Mouse (Mus musculus) thymus, postnatal 4 days (tissue): ENCODE results near the gene B3gat3.

Source experiments
- DNase-seq: peaks from one replicate; pipeline ENCODE4 v3.0.0; 2021

B3gat3 gene

GRCm38 (mm10) chr19:8898576-8898975 is 21.6 kb upstream of the B3gat3 start:
- DNase-seq: peak; percentile 35

- DNase-seq: no peak
These were observed 21.1 kb upstream of the B3gat3 start for GRCm38 (mm10) chr19:8899079-8899478.

DNA sequence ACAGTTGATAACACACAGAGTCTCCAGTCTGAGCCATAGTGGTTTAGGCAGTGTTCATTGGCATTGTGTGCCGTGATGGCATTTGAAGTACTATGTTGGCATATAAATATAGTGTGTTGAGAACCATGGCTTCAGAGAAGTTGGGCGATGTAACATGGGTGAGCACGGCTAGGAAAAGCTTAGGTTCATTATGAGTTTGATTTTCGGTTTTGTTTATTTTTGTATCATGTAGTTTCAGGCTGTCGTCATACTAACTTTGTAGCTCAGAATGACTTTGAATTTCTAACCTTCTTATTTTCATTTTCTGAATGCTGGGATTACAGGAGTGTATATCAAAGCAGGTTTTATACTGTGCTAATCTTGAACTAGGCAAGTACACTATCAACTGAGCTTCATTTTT is 16.8 kb upstream of the B3gat3 start:
- DNase-seq: no peak

DNA sequence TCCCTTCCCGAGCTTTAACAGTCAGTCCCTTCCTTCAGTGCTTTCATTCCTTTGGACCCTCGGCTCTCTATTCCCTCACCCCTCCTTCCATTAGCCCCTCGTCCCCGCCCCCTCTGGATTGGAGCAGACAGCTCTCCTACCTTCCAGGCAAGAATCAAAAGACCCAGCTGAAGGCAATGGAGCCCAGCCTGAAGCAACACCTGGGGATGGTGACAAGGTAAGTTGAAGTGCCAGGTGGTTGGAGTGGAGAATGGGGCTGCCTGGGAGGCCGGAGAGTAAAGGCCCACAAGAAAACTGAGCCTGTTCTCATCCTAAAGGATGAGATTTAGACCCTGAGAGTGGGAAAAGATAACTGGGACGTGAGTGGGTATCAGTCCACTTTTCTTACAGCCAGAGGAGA is 11.6 kb upstream of the B3gat3 start:
- DNase-seq: no peak

DNA sequence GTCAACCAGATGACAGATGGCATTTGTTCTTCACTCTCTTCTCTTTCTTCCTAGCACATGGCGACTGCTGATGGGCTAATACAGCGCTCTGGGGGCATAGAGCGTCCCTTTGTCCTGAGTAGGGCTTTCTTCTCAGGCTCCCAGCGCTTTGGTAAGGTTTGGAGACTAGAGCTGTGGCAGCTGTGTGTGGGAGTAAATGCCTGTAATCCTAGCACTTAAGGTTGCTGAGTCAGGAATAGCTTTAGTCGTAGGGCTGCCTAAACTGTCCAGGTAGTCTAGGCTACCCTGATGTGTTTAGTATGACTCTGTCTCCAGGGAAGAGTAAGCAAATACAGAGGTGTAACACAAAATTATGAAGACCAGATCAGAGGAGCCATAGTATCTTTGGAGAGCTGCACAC is 8.4 kb upstream of the B3gat3 start:
- no peak for DNase-seq

DNA sequence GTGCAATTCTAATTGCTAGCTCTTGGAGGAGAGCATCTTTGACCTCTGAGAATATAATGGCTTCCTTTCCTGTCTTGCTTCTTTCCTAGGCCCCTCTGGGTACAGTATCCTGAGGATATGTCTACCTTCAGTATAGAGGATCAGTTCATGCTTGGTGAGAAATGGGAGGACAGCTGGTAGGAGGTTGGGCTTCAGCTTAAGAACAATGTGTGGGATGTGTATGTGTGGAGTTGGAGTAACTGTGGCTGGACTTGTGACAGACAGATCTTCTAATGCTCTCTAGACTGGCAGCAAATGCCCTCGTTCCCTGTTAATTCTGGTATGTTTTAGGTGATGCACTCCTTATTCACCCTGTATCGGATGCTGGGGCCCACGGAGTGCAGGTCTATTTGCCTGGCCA is 6.0 kb upstream of the B3gat3 start:
- no peak for DNase-seq

- DNase-seq: no peak
These were observed 1.2 kb upstream of the B3gat3 start for GRCm38 (mm10) chr19:8919000-8919399.

GRCm38 (mm10) chr19:8919684-8920072 is 496 bp upstream of the B3gat3 start:
- DNase-seq: no peak

DNA sequence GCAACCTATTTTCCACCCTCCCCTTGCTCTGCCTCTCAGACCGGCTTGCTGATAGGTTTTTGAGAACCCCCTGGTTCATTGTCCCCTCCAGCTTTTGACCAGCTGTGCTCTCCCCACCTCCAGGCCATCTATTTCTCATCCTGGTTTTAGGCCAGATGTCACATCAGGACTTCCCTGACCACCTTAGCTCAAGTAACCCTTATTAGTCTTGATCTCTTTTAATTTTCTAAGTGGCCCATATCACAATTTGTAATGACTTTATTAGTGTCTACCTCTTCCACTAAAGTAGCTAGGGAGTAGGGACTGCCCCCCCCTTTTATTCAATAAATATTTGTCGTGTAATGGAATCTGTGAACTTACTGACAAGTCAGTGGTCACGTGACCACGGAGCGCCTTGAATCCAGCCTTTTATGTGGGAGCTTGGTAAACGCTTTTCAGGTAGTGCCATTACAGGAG is 690 bp downstream of the B3gat3 start:
- peak; percentile 37 for DNase-seq

GRCm38 (mm10) chr19:8921741-8922140 is 1.6 kb downstream of the B3gat3 start:
- DNase-seq: no peak

DNA sequence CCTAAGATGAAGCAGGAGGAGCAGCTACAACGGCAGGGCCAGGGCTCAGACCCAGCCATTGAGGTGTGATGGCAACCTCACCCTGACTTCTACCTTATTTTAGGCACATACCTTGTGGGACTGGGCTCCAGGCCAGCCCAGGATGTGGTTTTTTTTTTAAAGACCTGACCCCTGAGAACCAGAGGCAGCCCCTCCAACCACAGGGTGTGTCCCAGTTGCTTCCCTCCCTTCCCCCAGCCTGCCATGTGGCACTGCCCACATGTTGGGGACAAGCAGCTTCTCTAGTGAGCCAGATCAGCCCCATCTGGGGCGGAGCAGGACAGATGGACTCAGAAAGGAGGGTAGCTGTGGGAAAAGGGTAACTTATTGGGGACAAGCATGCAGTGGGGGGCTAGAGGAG is 6.6 kb downstream of the B3gat3 start:
- no peak for DNase-seq

GRCm38 (mm10) chr19:8927891-8928525 is 7.8 kb downstream of the B3gat3 start:
- no peak for DNase-seq

GRCm38 (mm10) chr19:8928689-8929223 is 8.6 kb downstream of the B3gat3 start:
- DNase-seq: no peak

- peak; percentile 96 for DNase-seq
These were observed 9.3 kb downstream of the B3gat3 start, which contains the start of the genes Rom1 and Eml3 for GRCm38 (mm10) chr19:8929224-8930088. Gene Rom1 (minus strand): TSS chr19:8929356. Gene Eml3 (plus strand): TSS chr19:8929552.

- no peak for DNase-seq
These were observed 9.9 kb downstream of the B3gat3 start for GRCm38 (mm10) chr19:8930117-8930516.

GRCm38 (mm10) chr19:8930771-8931170 is 10.6 kb downstream of the B3gat3 start:
- no peak for DNase-seq

- no peak for DNase-seq
These were observed 16.6 kb downstream of the B3gat3 start for GRCm38 (mm10) chr19:8936736-8937135.

- DNase-seq: no peak
These were observed 20.5 kb downstream of the B3gat3 start for GRCm38 (mm10) chr19:8940526-8941133.

DNA sequence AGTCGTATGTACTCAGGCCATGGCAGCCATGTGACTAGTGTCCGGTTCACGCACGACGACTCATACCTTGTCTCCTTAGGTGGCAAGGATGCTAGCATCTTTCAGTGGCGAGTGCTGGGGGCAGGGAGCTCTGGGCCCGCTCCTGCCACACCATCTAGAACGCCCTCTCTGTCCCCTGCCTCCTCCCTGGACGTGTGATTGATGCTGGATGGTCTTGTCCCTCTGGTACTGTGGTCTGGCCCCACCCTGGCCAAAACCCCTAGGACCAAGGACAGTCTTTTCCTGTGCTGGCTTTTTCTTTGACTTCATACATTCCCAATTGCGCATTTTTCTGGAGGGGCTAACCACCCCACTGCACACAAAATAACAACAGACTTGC is 21.0 kb downstream of the B3gat3 start:
- peak; percentile 42 for DNase-seq

- peak; percentile 99 for DNase-seq
These were observed 21.5 kb downstream of the B3gat3 start, which contains the start of gene Mta2 for GRCm38 (mm10) chr19:8941515-8942217. Gene Mta2 (plus strand): TSS chr19:8941875.

- DNase-seq: no peak
These were observed 22.2 kb downstream of the B3gat3 start for GRCm38 (mm10) chr19:8942276-8942964.

GRCm38 (mm10) chr19:8943047-8943446 is 22.9 kb downstream of the B3gat3 start:
- DNase-seq: no peak
